15 mouse cellular contexts compared by ENCODE assay signal in genomic region chr17:74278966-74279869, GRCm38 (mm10). TPM values are rescaled to one million over a fixed set of nuclear protein-coding genes. Genes with fewer than 3 reads are reported as not detected.
A peak's percentile ranks its signal among the peaks of the same experiment; 100 is the strongest.
DNase-seq lines count a peak whose midpoint lies in the region; ATAC-seq and TF ChIP-seq lines count a peak whose summit lies in the region.
"Had no signal": no experiment of that assay in that cellular context is flagged by ENCODE, and none has a peak within 500 bp of the region (broad histone marks: within the 10 kb centered on the region; RNA-seq: fewer than 3 reads in every experiment).

No protein-coding gene starts in this region.

- 93% methylated on average over 8 of the region's 8 CpGs for WGBS in forebrain, embryonic 15.5 days
- 95% methylated on average over 8 of the region's 8 CpGs for WGBS in forebrain, embryonic 14.5 days
- 94% methylated on average over 8 of the region's 8 CpGs for WGBS in midbrain, embryonic 12.5 days
- WGBS in midbrain, postnatal 0 days: 92% methylated on average over 8 of the region's 8 CpGs
- WGBS in liver, embryonic 11.5 days: 90% methylated on average over 8 of the region's 8 CpGs
- WGBS in stomach, embryonic 15.5 days: 84% methylated on average over 8 of the region's 8 CpGs
- WGBS in kidney, embryonic 15.5 days: 92% methylated on average over 8 of the region's 8 CpGs

- H3K4me3 ChIP-seq in forebrain, embryonic 15.5 days: no peak overlapping the region
- no peak overlapping the region for H3K4me3 ChIP-seq in forebrain, embryonic 14.5 days (ENCODE audit: low read depth, low read length)
- no peak overlapping the region for H3K4me3 ChIP-seq in midbrain, embryonic 12.5 days
- no peak overlapping the region for H3K4me3 ChIP-seq in midbrain, postnatal 0 days (ENCODE audit: low read depth, low read length)
- H3K4me3 ChIP-seq in liver, embryonic 11.5 days (ENCODE audit: low read depth, low read length): no peak overlapping the region
- H3K4me3 ChIP-seq in stomach, embryonic 15.5 days (replicated peaks): no peak overlapping the region
- no peak overlapping the region for H3K4me3 ChIP-seq in kidney, embryonic 15.5 days (replicated peaks)
- H3K4me3 ChIP-seq: left cerebral cortex, adult 2 months had no signal

- 0 out of 2 replicates have a peak, but pooled peaks cover 4% of the 10 kb centered on the region for H3K4me1 ChIP-seq in forebrain, embryonic 15.5 days
- 0 out of 2 replicates have a peak, but pooled peaks cover 4% of the 10 kb centered on the region for H3K4me1 ChIP-seq in forebrain, embryonic 14.5 days (ENCODE audit: control insufficient read depth, insufficient read depth, low read length)
- H3K4me1 ChIP-seq in midbrain, embryonic 12.5 days: no peaks in the 10 kb centered on the region
- H3K4me1 ChIP-seq in midbrain, postnatal 0 days (ENCODE audit: insufficient read depth, low read length): no peaks in the 10 kb centered on the region
- H3K4me1 ChIP-seq in liver, embryonic 11.5 days (replicated peaks; ENCODE audit: control insufficient read depth, insufficient read depth, low read length): peaks cover 11% of the 10 kb centered on the region
- no peaks in the 10 kb centered on the region for H3K4me1 ChIP-seq in stomach, embryonic 15.5 days
- H3K4me1 ChIP-seq in kidney, embryonic 15.5 days: 0 out of 2 replicates have a peak, but pooled peaks cover 3% of the 10 kb centered on the region

- no peaks in the 10 kb centered on the region for H3K27me3 ChIP-seq in forebrain, embryonic 15.5 days
- H3K27me3 ChIP-seq in forebrain, embryonic 14.5 days (replicated peaks; ENCODE audit: control insufficient read depth, insufficient read depth, low read length): no peaks in the 10 kb centered on the region
- no peaks in the 10 kb centered on the region for H3K27me3 ChIP-seq in midbrain, embryonic 12.5 days
- no peaks in the 10 kb centered on the region for H3K27me3 ChIP-seq in midbrain, postnatal 0 days (ENCODE audit: insufficient read depth, low read length)
- no peaks in the 10 kb centered on the region for H3K27me3 ChIP-seq in liver, embryonic 11.5 days (replicated peaks; ENCODE audit: control insufficient read depth, insufficient read depth, low read length)
- H3K27me3 ChIP-seq in stomach, embryonic 15.5 days (replicated peaks): no peaks in the 10 kb centered on the region
- no peaks in the 10 kb centered on the region for H3K27me3 ChIP-seq in kidney, embryonic 15.5 days

- H3K9me3 ChIP-seq in forebrain, embryonic 15.5 days: no peaks in the 10 kb centered on the region
- no peaks in the 10 kb centered on the region for H3K9me3 ChIP-seq in forebrain, embryonic 14.5 days (replicated peaks; ENCODE audit: control insufficient read depth, low read length)
- no peaks in the 10 kb centered on the region for H3K9me3 ChIP-seq in midbrain, embryonic 12.5 days
- H3K9me3 ChIP-seq in midbrain, postnatal 0 days (ENCODE audit: low read length): no peaks in the 10 kb centered on the region
- no peaks in the 10 kb centered on the region for H3K9me3 ChIP-seq in liver, embryonic 11.5 days (ENCODE audit: control insufficient read depth, low read length)
- H3K9me3 ChIP-seq in stomach, embryonic 15.5 days: no peaks in the 10 kb centered on the region
- no peaks in the 10 kb centered on the region for H3K9me3 ChIP-seq in kidney, embryonic 15.5 days (replicated peaks)

- H3K36me3 ChIP-seq in forebrain, embryonic 15.5 days: no peaks in the 10 kb centered on the region
- no peaks in the 10 kb centered on the region for H3K36me3 ChIP-seq in forebrain, embryonic 14.5 days (ENCODE audit: control insufficient read depth, insufficient read depth, low read length)
- H3K36me3 ChIP-seq in midbrain, embryonic 12.5 days: no peaks in the 10 kb centered on the region
- no peaks in the 10 kb centered on the region for H3K36me3 ChIP-seq in midbrain, postnatal 0 days (ENCODE audit: insufficient read depth, low read length)
- no peaks in the 10 kb centered on the region; the same call in 1 of the 2 replicates for H3K36me3 ChIP-seq in liver, embryonic 11.5 days (ENCODE audit: control insufficient read depth, insufficient read depth, low read length)
- H3K36me3 ChIP-seq in stomach, embryonic 15.5 days: no peaks in the 10 kb centered on the region
- H3K36me3 ChIP-seq in kidney, embryonic 15.5 days: 0 out of 2 replicates have a peak, but pooled peaks cover 5% of the 10 kb centered on the region

- 0 out of 2 replicates have a peak, but pooled peaks have one; percentile 32 for ATAC-seq in forebrain, embryonic 15.5 days (replicated peaks)
- ATAC-seq in forebrain, embryonic 14.5 days: no peak
- ATAC-seq in midbrain, embryonic 12.5 days (ENCODE audit: low FRiP score, low read depth): 0 out of 2 replicates have a peak, but pooled peaks have one; percentile 49
- no peak for ATAC-seq in midbrain, postnatal 0 days (ENCODE audit: low FRiP score)
- peak; percentile 36 for ATAC-seq in liver, embryonic 11.5 days (replicated peaks; ENCODE audit: low FRiP score)
- ATAC-seq in stomach, embryonic 15.5 days (ENCODE audit: insufficient read depth, low FRiP score, low read depth): peak; percentile 58; the same call in 1 of the 2 replicates
- ATAC-seq in kidney, embryonic 15.5 days (replicated peaks; ENCODE audit: low FRiP score): no peak; the same call in 1 of the 2 replicates

- no peak overlapping the region for H3K9ac ChIP-seq in forebrain, embryonic 15.5 days (replicated peaks)
- no peak overlapping the region for H3K9ac ChIP-seq in forebrain, embryonic 14.5 days (ENCODE audit: low read length)
- H3K9ac ChIP-seq in midbrain, embryonic 12.5 days (replicated peaks): no peak overlapping the region
- H3K9ac ChIP-seq in midbrain, postnatal 0 days (replicated peaks; ENCODE audit: low read length, poor library complexity, severe bottlenecking): no peak overlapping the region
- H3K9ac ChIP-seq in liver, embryonic 11.5 days (ENCODE audit: low read depth, low read length): no peak overlapping the region
- no peak overlapping the region for H3K9ac ChIP-seq in stomach, embryonic 15.5 days
- no peak overlapping the region for H3K9ac ChIP-seq in kidney, embryonic 15.5 days
- H3K9ac ChIP-seq: lung, embryonic 14.5 days had no signal

- no peak for TF ChIP-seq CTCF in midbrain, postnatal 0 days (IDR thresholded peaks at IDR 0.05)

- no peak overlapping the region for H3K27ac ChIP-seq in forebrain, embryonic 15.5 days (replicated peaks)
- no peak overlapping the region for H3K27ac ChIP-seq in forebrain, embryonic 14.5 days (ENCODE audit: low read depth, low read length)
- no peak overlapping the region for H3K27ac ChIP-seq in midbrain, embryonic 12.5 days (replicated peaks)
- H3K27ac ChIP-seq in midbrain, postnatal 0 days (ENCODE audit: low read depth, low read length): no peak overlapping the region
- H3K27ac ChIP-seq in liver, embryonic 11.5 days (ENCODE audit: low read depth, low read length): no peak overlapping the region
- H3K27ac ChIP-seq in stomach, embryonic 15.5 days: no peak overlapping the region; the same call in 1 of the 2 replicates
- no peak overlapping the region for H3K27ac ChIP-seq in kidney, embryonic 15.5 days
- H3K27ac ChIP-seq: left cerebral cortex, adult 2 months had no signal

- DNase-seq in forebrain, embryonic 14.5 days (ENCODE audit: low spot score): no peak
- DNase-seq in midbrain, postnatal 0 days (ENCODE audit: low spot score): no peak
- DNase-seq in liver, embryonic 11.5 days (ENCODE audit: low spot score): no peak
- no peak for DNase-seq in urinary bladder, postnatal 25 days (ENCODE audit: low spot score)
- DNase-seq: adrenal gland, adult 2 months; B cell, adult 2 months; gastrocnemius, postnatal 14 days; heart, postnatal 4 days; kidney, postnatal 25 days; lung, embryonic 14.5 days had no signal

- no peak overlapping the region for H3K4me2 ChIP-seq in forebrain, embryonic 15.5 days (replicated peaks)
- H3K4me2 ChIP-seq in forebrain, embryonic 14.5 days (ENCODE audit: low read length): no peak overlapping the region
- H3K4me2 ChIP-seq in midbrain, embryonic 12.5 days (replicated peaks): no peak overlapping the region
- no peak overlapping the region for H3K4me2 ChIP-seq in midbrain, postnatal 0 days (ENCODE audit: low read depth, low read length, poor library complexity, severe bottlenecking)
- H3K4me2 ChIP-seq in liver, embryonic 11.5 days: peak overlapping the region; percentile 23; the same call in 1 of the 2 replicates
- no peak overlapping the region for H3K4me2 ChIP-seq in stomach, embryonic 15.5 days
- no peak overlapping the region for H3K4me2 ChIP-seq in kidney, embryonic 15.5 days
- H3K4me2 ChIP-seq: lung, embryonic 14.5 days had no signal

RNA-seq across cellular contexts. Expression of gene Memo1, which starts 16.1 kb away (rescaled TPM):
- 63.9 and 66.1 TPM in 2 replicates for polyA plus RNA-seq in forebrain, embryonic 15.5 days (2015; fragmentation: Nextera tagmentation; extraction: Ambion mirVana)
- 78.2 and 85.3 TPM in 2 replicates for polyA plus RNA-seq in forebrain, embryonic 14.5 days (2014; fragmentation: Nextera tagmentation; extraction: Ambion mirVana)
- polyA plus RNA-seq in midbrain, embryonic 12.5 days (2016; fragmentation: Nextera tagmentation; extraction: Ambion mirVana): 71.1 and 72.1 TPM in 2 replicates
- total RNA-seq in midbrain, postnatal 0 days (2014; rRNA removed): 45.5 and 54.4 TPM in 2 replicates
- polyA plus RNA-seq in midbrain, postnatal 0 days (2015; fragmentation: Nextera tagmentation; extraction: Ambion mirVana): 36.8 and 37.5 TPM in 2 replicates
- polyA plus RNA-seq in liver, embryonic 11.5 days (2014; fragmentation: Nextera tagmentation; extraction: Ambion mirVana): 127 and 139 TPM in 2 replicates
- 83.1 and 84.7 TPM in 2 replicates for polyA plus RNA-seq in stomach, embryonic 15.5 days (2015; fragmentation: Nextera tagmentation; extraction: Ambion mirVana)
- polyA plus RNA-seq in kidney, embryonic 15.5 days (2015; fragmentation: Nextera tagmentation; extraction: Ambion mirVana): 77.4 and 81.7 TPM in 2 replicates

RNA-seq across cellular contexts. Expression of gene Dpy30, which starts 44.5 kb away (rescaled TPM):
- 202 and 214 TPM in 2 replicates for polyA plus RNA-seq in forebrain, embryonic 15.5 days (2015; fragmentation: Nextera tagmentation; extraction: Ambion mirVana)
- 223 and 225 TPM in 2 replicates for polyA plus RNA-seq in forebrain, embryonic 14.5 days (2014; fragmentation: Nextera tagmentation; extraction: Ambion mirVana)
- polyA plus RNA-seq in midbrain, embryonic 12.5 days (2016; fragmentation: Nextera tagmentation; extraction: Ambion mirVana): 226 and 239 TPM in 2 replicates
- 64.0 and 68.0 TPM in 2 replicates for total RNA-seq in midbrain, postnatal 0 days (2014; rRNA removed)
- 228 and 230 TPM in 2 replicates for polyA plus RNA-seq in midbrain, postnatal 0 days (2015; fragmentation: Nextera tagmentation; extraction: Ambion mirVana)
- 264 and 272 TPM in 2 replicates for polyA plus RNA-seq in liver, embryonic 11.5 days (2014; fragmentation: Nextera tagmentation; extraction: Ambion mirVana)
- 224 and 239 TPM in 2 replicates for polyA plus RNA-seq in stomach, embryonic 15.5 days (2015; fragmentation: Nextera tagmentation; extraction: Ambion mirVana)
- polyA plus RNA-seq in kidney, embryonic 15.5 days (2015; fragmentation: Nextera tagmentation; extraction: Ambion mirVana): 237 and 269 TPM in 2 replicates

RNA-seq across cellular contexts. Expression of gene Spast, which starts 59.6 kb away (rescaled TPM):
- polyA plus RNA-seq in forebrain, embryonic 15.5 days (2015; fragmentation: Nextera tagmentation; extraction: Ambion mirVana): 35.1 and 36.4 TPM in 2 replicates
- 40.3 and 41.7 TPM in 2 replicates for polyA plus RNA-seq in forebrain, embryonic 14.5 days (2014; fragmentation: Nextera tagmentation; extraction: Ambion mirVana)
- 41.1 and 46.8 TPM in 2 replicates for polyA plus RNA-seq in midbrain, embryonic 12.5 days (2016; fragmentation: Nextera tagmentation; extraction: Ambion mirVana)
- 121 and 158 TPM in 2 replicates for total RNA-seq in midbrain, postnatal 0 days (2014; rRNA removed)
- 22.9 and 27.4 TPM in 2 replicates for polyA plus RNA-seq in midbrain, postnatal 0 days (2015; fragmentation: Nextera tagmentation; extraction: Ambion mirVana)
- 15.8 and 17.7 TPM in 2 replicates for polyA plus RNA-seq in liver, embryonic 11.5 days (2014; fragmentation: Nextera tagmentation; extraction: Ambion mirVana)
- 15.9 and 16.9 TPM in 2 replicates for polyA plus RNA-seq in stomach, embryonic 15.5 days (2015; fragmentation: Nextera tagmentation; extraction: Ambion mirVana)
- 13.0 and 14.4 TPM in 2 replicates for polyA plus RNA-seq in kidney, embryonic 15.5 days (2015; fragmentation: Nextera tagmentation; extraction: Ambion mirVana)

Comparison
In these comparisons a context has a peak if more than half of its experiments do, and no peak if none do; other contexts are left out.
1. ATAC-seq: peak in forebrain, embryonic 15.5 days (single experiment), midbrain, embryonic 12.5 days (single experiment), liver, embryonic 11.5 days (single experiment) and stomach, embryonic 15.5 days (single experiment); none in forebrain, embryonic 14.5 days (single experiment), midbrain, postnatal 0 days (single experiment) and kidney, embryonic 15.5 days (single experiment).